Mouse (Mus musculus): Measurements from ENCODE around the gene Pes1.

- TF ChIP-seq CTCF (IDR thresholded peaks at IDR 0.05; ENCODE audit: low read depth) (no peak), EP300 (IDR thresholded peaks at IDR 0.05; ENCODE audit: low read depth) (no peak)
These were observed 34.4 kb downstream of the Pes1 start for GRCm38 (mm10) chr11:3997978-3998720.

All from heart, postnatal 0 days (tissue).